Mouse (Mus musculus): ENCODE results near the gene Srbd1.

DNA sequence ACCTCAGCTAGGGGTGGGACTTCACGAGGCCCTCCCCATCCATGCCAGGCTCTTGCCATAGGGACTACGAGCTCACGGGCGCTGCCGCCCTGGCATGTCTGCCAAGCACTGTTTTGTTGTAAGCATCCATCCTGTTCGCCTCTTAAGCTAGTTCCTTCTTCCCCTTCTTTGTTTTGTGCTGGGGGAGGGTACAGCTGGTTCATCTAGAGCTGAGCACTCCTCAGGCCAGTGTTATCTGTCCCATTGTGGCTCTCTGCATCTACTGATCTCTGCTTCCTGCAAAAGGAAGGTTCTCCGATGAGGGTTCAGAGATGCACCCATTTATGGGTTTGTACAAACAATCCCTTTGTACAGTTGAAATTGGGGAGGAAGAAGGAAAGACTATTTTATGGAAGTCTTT lies 31.7 kb upstream of the Srbd1 start:
- no peak for TF ChIP-seq POLR2A (IDR thresholded peaks at IDR 0.05; ENCODE audit: extremely low read depth, insufficient read depth, low read length)
- no peak for TF ChIP-seq CTCF (IDR thresholded peaks at IDR 0.05; ENCODE audit: extremely low read depth, insufficient read depth, low read length)

All from cortical plate, adult 2 months (tissue).